Comparison of ENCODE assay signal across 8 mouse cellular contexts in genomic region chr5:135835981-135836380, GRCm38 (mm10). TPM values are rescaled to one million over a fixed set of nuclear protein-coding genes. Genes with fewer than 3 reads are reported as not detected.
DNase-seq lines count a peak whose midpoint lies in the region; ATAC-seq lines count a peak whose summit lies in the region.

No protein-coding gene starts in this region.

- no peak for DNase-seq in liver, embryonic 11.5 days (ENCODE audit: low spot score)
- peak; percentile 41 for DNase-seq in kidney, adult 9 months
- peak; percentile 15 for DNase-seq in retina, embryonic 14.5 days (ENCODE audit: low spot score)
- DNase-seq in frontal cortex, postnatal 25 days (ENCODE audit: low spot score in 2 of 2) = no peak
- no peak for DNase-seq in T-cell, adult 2 months (ENCODE audit: low spot score)

- no peak for ATAC-seq in liver, embryonic 15.5 days (ENCODE audit: insufficient read depth)
- no peak for ATAC-seq in liver, embryonic 11.5 days (replicated peaks; ENCODE audit: low FRiP score)
- no peak for ATAC-seq in embryonic facial prominence, embryonic 13.5 days (ENCODE audit: insufficient number of reproducible peaks, insufficient read depth, low FRiP score, low TSS enrichment, low read depth)
- no peak for ATAC-seq in frontal cortex, adult (ENCODE audit: low TSS enrichment)

- no peaks in the 10 kb centered on the region for H3K9me3 ChIP-seq in liver, embryonic 15.5 days (replicated peaks)
- H3K9me3 ChIP-seq in liver, embryonic 11.5 days (ENCODE audit: control insufficient read depth, low read length) = no peaks in the 10 kb centered on the region
- H3K9me3 ChIP-seq in embryonic facial prominence, embryonic 13.5 days = no peaks in the 10 kb centered on the region

- 22% methylated on average over 12 of the region's 12 CpGs for WGBS in liver, embryonic 15.5 days (ENCODE audit: insufficient replicate concordance)
- WGBS in liver, embryonic 11.5 days = 24% methylated on average over 12 of the region's 12 CpGs
- 18% methylated on average over 12 of the region's 12 CpGs for WGBS in embryonic facial prominence, embryonic 13.5 days

- H3K27ac ChIP-seq in liver, embryonic 15.5 days (replicated peaks) = no peak overlapping the region
- no peak overlapping the region for H3K27ac ChIP-seq in liver, embryonic 11.5 days (ENCODE audit: low read depth, low read length)
- no peak overlapping the region for H3K27ac ChIP-seq in embryonic facial prominence, embryonic 13.5 days

- H3K4me1 ChIP-seq in liver, embryonic 15.5 days (replicated peaks) = peaks cover 14% of the 10 kb centered on the region
- no peaks in the 10 kb centered on the region for H3K4me1 ChIP-seq in liver, embryonic 11.5 days (replicated peaks; ENCODE audit: control insufficient read depth, insufficient read depth, low read length)
- peaks cover 6% of the 10 kb centered on the region for H3K4me1 ChIP-seq in embryonic facial prominence, embryonic 13.5 days

- no peaks in the 10 kb centered on the region for H3K36me3 ChIP-seq in liver, embryonic 15.5 days (replicated peaks)
- no peaks in the 10 kb centered on the region for H3K36me3 ChIP-seq in liver, embryonic 11.5 days (ENCODE audit: control insufficient read depth, insufficient read depth, low read length)
- no peaks in the 10 kb centered on the region for H3K36me3 ChIP-seq in embryonic facial prominence, embryonic 13.5 days

- peaks cover 44% of the 10 kb centered on the region for H3K27me3 ChIP-seq in liver, embryonic 15.5 days
- H3K27me3 ChIP-seq in liver, embryonic 11.5 days (replicated peaks; ENCODE audit: control insufficient read depth, insufficient read depth, low read length) = peaks cover 20% of the 10 kb centered on the region
- peaks cover 36% of the 10 kb centered on the region for H3K27me3 ChIP-seq in embryonic facial prominence, embryonic 13.5 days

- 0 out of 2 replicates have a peak overlapping the region, but pooled peaks have one; percentile 61 for H3K4me2 ChIP-seq in liver, embryonic 15.5 days
- no peak overlapping the region; the same call in 1 of the 2 replicates for H3K4me2 ChIP-seq in liver, embryonic 11.5 days
- peak overlapping the region; percentile 89 for H3K4me2 ChIP-seq in embryonic facial prominence, embryonic 13.5 days

- no peak overlapping the region for H3K4me3 ChIP-seq in liver, embryonic 15.5 days (replicated peaks)
- H3K4me3 ChIP-seq in liver, embryonic 11.5 days (ENCODE audit: low read depth, low read length) = no peak overlapping the region
- peak overlapping the region; percentile 48; the same call in 1 of the 2 replicates for H3K4me3 ChIP-seq in embryonic facial prominence, embryonic 13.5 days

- H3K9ac ChIP-seq in liver, embryonic 15.5 days = no peak overlapping the region
- H3K9ac ChIP-seq in liver, embryonic 11.5 days (ENCODE audit: low read depth, low read length) = no peak overlapping the region
- H3K9ac ChIP-seq in embryonic facial prominence, embryonic 13.5 days = no peak overlapping the region

RNA-seq across cellular contexts. Expression of gene Srrm3, which starts 29.3 kb away (rescaled TPM):
- polyA plus RNA-seq in liver, embryonic 15.5 days (2015; fragmentation: Nextera tagmentation; extraction: Ambion mirVana) = 0.02 TPM in 1 of 2 replicates, not detected in the other
- 0.04 and 0.16 TPM in 2 replicates for polyA plus RNA-seq in liver, embryonic 11.5 days (2014; fragmentation: Nextera tagmentation; extraction: Ambion mirVana)
- polyA plus RNA-seq in embryonic facial prominence, embryonic 13.5 days (2015; fragmentation: Nextera tagmentation; extraction: Ambion mirVana) = 1.1 and 1.5 TPM in 2 replicates

RNA-seq across cellular contexts. Expression of gene Hspb1, which starts 51.7 kb away (rescaled TPM):
- polyA plus RNA-seq in liver, embryonic 15.5 days (2015; fragmentation: Nextera tagmentation; extraction: Ambion mirVana) = 12.6 and 16.1 TPM in 2 replicates
- 11.8 and 22.1 TPM in 2 replicates for polyA plus RNA-seq in liver, embryonic 11.5 days (2014; fragmentation: Nextera tagmentation; extraction: Ambion mirVana)
- polyA plus RNA-seq in embryonic facial prominence, embryonic 13.5 days (2015; fragmentation: Nextera tagmentation; extraction: Ambion mirVana) = 107 and 149 TPM in 2 replicates

RNA-seq across cellular contexts. Expression of gene Mdh2, which starts 57.7 kb away (rescaled TPM):
- 302 and 306 TPM in 2 replicates for polyA plus RNA-seq in liver, embryonic 15.5 days (2015; fragmentation: Nextera tagmentation; extraction: Ambion mirVana)
- 625 and 635 TPM in 2 replicates for polyA plus RNA-seq in liver, embryonic 11.5 days (2014; fragmentation: Nextera tagmentation; extraction: Ambion mirVana)
- 432 and 479 TPM in 2 replicates for polyA plus RNA-seq in embryonic facial prominence, embryonic 13.5 days (2015; fragmentation: Nextera tagmentation; extraction: Ambion mirVana)

RNA-seq across cellular contexts. Expression of gene Styxl1, which starts 57.8 kb away (rescaled TPM):
- not detected in 2 replicates for polyA plus RNA-seq in liver, embryonic 15.5 days (2015; fragmentation: Nextera tagmentation; extraction: Ambion mirVana)
- 0.29 TPM in 1 of 2 replicates, not detected in the other for polyA plus RNA-seq in liver, embryonic 11.5 days (2014; fragmentation: Nextera tagmentation; extraction: Ambion mirVana)
- 0.31 TPM in 1 of 2 replicates, not detected in the other for polyA plus RNA-seq in embryonic facial prominence, embryonic 13.5 days (2015; fragmentation: Nextera tagmentation; extraction: Ambion mirVana)

Comparison
In these comparisons a context has a peak if more than half of its experiments do, and no peak if none do; other contexts are left out.
1. DNase-seq: peak in kidney, adult 9 months (single experiment) and retina, embryonic 14.5 days (single experiment); none in liver, embryonic 11.5 days (single experiment), frontal cortex, postnatal 25 days (0 of 2) and T-cell, adult 2 months (single experiment).